Mouse (Mus musculus) urinary bladder, adult 2 months (tissue): ENCODE results near the gene Ttc28. TPM values are rescaled to one million over a fixed set of nuclear protein-coding genes. Genes with fewer than 3 reads are reported as not detected.
"Not testable (repeated sequence)": the region's sequence is repeated elsewhere in the genome, so short reads cannot be mapped to it uniquely, and the experiment has no call there.

ENCODE experiments used
- DNase-seq: peaks from one replicate; pipeline ENCODE4 v3.0.0; 2022; ENCODE audit warnings: low spot score
- polyA plus RNA-seq: library from polyadenylated mRNA; depleted of rRNA; stranded (reverse); fragments of >200 nt; gene quantifications from 2 replicates; pipeline ENCODE4 v1.2.3, GENCODE M21; 2012; rRNA removed

Ttc28 gene
- 4.9 and 10.8 TPM in 2 replicates for polyA plus RNA-seq

- DNase-seq: peak; percentile 76
These were observed at the start of gene Ttc28 for GRCm38 (mm10) chr5:110879584-110880374. Gene Ttc28, plus strand, starts transcription at chr5:110879803.

GRCm38 (mm10) chr5:110831036-110831720, 48.4 kb upstream of the Ttc28 start:
- DNase-seq: no peak

DNA sequence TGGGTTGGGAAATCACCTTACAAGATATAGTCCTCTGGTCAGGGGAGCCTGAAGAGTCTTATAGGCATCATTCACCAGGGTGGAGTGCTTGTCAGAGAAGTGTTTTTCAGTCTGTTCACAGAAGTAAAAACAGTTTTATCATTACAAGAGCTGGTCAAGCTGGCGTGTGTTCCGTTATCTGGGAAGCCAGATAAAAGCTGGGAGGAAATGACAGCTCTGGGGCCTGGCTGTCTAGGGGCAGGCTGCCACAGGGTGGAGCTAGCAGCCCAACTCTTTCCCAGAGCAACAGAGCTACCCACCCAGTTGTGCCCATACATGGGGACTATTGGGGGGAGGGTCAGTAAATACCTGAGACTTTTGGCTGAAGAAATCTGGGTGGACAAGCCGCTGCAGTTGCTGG, 43.6 kb upstream of the Ttc28 start:
- no peak for DNase-seq

DNA sequence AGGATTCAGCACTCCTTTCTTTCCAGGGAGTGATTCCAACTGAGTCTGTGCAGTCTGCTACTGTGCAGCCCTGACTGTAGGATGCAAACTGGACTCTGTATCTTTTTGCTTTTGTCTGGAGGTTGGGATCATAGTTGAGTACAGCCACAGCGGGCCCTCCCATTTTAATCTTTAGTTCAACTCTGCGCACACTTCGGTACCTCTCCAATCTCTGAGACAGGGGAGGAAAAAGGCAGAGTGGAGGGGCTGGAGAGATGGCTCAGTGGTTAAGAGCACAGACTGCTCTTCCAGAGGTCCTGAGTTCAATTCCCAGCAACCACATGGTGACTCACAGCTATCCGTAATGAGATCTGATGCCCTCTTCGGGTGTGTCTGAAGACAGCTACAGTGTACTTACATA, 41.6 kb upstream of the Ttc28 start:
- not testable (repeated sequence) for DNase-seq

DNA sequence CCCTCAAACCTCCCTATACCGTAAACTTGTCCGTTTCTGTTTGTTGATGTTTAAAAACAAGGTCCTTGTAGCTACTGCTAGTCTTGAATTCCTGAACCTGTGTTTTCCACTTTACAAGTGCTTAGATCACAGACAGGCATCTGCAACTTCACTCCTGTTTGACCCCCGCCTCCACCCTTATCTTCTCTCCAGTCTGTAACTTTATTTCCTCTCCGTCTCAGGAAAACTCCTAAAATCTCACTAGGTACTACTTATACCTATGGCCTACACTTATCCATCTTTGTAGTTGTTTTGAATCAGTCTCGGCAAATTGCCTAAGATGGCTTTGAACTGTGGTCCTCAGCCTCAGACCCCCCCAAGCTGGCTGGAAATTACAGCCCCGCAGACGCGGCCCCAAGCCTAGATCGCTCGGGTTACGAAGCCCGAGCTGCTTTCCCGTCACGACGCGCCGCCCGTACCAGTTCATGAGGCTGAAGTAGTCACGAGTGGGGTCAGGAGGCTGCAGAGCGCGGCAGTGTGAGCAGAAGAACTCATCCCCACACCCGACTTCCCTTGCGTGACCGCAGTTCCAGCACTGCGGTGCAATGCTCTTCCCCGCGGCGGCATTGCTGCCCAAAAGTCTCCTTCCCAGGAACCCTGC, 40.4 kb upstream of the Ttc28 start:
- no peak for DNase-seq

DNA sequence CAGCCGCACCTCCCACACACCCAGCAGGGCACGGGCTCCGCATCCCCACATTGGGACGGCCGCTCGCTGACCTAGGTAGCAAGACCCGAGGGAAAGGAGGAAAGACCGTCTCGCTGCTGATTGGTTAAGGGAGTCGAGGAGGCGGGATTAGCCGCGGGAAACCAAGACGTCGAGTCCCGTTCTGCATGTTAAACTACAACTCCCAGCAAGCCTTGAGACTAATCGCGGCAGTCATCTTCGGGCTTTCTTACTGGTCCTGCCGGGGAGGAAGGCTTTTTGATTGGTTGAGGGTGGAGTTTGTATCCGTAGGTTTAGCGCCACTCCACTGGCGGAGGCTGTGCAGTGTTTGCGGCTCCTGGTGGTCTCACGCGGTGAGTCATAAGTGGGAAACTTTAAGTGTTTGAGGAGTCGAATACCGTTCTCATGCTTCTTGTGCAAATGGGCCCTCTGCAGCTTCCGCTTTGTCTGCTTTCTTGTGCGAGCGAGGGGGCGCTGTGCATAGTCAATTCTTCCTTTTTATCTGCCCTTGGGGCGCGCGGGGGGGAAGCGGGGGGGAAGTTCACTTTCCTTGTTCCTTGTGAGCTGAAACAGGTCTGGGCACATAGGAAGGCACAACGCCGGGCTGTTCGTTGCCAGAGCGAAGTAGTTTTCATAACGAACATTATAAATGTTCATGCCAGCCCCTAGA, 39.8 kb upstream of the Ttc28 start, which contains the start of the genes Hscb and Chek2:
TSS of gene Hscb (minus strand) at position 100 of the 688 bp plus-strand sequence.
TSS of gene Chek2 (plus strand) at position 302 of the 688 bp plus-strand sequence.
- peak; percentile 88 for DNase-seq

GRCm38 (mm10) chr5:110840465-110840864, 39.1 kb upstream of the Ttc28 start:
- no peak for DNase-seq

- no peak for DNase-seq
These were observed 38.3 kb upstream of the Ttc28 start for GRCm38 (mm10) chr5:110841046-110841862.

DNA sequence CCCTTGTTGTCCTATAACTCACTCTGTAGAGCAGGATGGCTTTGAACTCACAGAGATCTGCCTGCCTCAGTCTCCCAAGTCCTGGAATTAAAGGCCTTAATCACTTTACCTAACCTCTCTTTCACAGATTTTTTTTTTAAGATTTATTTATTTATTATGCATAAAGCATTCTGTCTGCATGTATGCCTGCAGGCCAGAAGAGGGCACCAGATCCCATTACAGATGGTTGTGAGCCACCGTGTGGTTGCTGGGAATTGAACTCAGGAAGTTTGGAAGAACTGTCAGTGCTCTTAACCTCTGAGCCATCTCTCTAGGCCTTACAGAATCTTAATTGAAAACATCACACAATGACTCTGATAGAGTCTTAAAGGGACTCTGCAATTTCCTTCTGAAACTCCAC, 26.6 kb upstream of the Ttc28 start:
- no peak for DNase-seq

GRCm38 (mm10) chr5:110857091-110857490, 22.5 kb upstream of the Ttc28 start:
- DNase-seq: no peak

GRCm38 (mm10) chr5:110859013-110859650, 20.5 kb upstream of the Ttc28 start:
- no peak for DNase-seq

DNA sequence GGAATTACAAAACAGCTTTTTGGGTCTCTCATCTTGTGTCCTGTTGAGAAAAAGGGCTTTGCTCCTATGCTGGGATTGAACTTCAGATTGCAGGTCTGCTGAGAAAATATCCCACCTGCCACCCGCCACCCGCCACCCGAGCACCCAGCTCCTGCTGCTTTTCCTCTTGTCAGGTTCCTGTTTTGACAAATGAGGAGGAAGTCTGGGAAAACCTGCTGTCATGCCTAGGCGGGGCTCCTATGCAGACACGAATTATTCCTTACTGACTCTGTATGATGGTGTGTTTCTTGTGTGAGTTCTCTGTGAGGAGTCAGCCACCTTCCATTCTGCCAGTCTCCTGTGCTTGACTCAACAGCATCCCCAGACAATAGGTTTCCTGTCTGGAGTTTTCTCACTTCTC, 19.2 kb upstream of the Ttc28 start:
- DNase-seq: no peak

- DNase-seq: no peak
These were observed 11.1 kb upstream of the Ttc28 start for GRCm38 (mm10) chr5:110868460-110868859.

- no peak for DNase-seq
These were observed 10.3 kb upstream of the Ttc28 start for GRCm38 (mm10) chr5:110869242-110869669.

DNA sequence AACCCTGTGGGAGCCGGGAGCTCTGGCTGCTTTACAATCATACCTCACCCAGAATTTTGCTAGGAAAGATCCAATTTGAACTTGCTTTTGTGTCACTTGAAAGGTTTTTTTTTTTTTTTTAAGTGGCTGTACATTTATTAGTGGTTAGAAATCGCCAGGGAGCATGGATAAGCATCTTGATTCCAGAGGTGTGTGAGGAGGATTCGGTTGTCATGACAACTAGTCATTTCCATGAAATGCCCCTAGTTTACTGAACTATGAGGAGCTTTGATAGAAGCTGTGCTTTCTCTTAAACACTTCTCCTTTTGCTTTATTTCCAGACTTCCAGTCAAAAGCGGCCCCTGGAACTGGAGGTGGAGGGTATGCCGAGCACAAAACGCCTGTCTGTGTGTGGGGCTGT, 6.4 kb upstream of the Ttc28 start:
- DNase-seq: no peak

- no peak for DNase-seq
These were observed 4.9 kb upstream of the Ttc28 start for GRCm38 (mm10) chr5:110874711-110875110.

DNA sequence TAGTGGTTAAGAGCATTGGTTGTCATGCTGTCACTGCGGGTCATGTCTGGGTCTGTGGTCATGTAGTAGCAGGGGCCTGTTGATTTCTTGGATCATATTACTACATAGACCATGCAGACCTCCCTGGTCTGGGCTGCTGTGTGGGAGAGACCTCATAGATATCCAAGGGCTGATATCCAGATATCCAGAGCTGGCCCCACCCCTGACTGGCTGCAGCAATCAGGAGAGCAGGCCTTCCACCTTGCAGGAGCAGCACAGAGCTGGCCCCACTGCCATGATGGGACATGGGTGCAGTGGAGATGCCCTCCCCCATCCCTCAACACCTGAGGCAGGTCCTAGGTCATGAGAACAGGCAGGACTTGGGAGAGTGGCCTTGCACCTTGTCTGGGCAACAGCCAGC, 4.3 kb upstream of the Ttc28 start:
- DNase-seq: no peak

DNA sequence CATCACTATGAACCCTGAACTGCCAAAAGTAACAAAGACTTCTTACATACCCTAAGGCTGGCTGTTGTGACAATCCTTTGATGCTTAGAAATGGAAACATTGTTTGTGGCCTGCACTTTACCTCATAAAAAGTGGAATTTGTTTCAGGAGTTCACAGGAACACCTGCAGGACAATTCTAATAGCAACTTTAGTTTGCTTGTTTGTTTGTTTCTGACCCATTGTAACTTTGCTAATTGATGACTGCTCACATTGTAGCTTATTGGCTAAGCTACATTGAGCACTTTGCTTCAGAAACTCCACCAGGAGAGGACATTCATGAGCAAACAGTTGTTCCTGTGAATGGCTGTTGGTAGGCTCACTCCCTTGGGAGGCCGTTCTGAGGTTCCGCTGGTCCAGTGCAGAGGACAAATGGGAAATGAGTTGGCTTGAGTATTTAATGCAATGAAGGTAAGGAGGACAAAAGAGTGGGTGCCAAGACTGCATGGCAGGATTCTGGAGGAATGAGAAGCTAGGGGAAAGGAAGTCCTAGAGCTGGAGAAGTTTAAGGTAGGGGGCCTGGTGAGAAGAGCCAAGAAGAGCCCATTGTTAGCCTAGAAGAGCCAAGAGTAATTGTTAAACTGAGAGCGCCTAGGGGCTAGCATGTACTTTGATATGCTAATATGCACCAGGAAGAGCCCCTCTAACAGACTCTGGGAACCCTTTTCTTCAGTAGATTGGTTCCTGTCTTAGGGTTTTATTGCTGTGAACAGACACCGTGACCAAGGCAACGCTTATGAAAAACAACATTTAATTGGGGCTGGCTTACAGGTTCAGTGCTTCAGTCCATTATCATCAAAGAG, 1.7 kb upstream of the Ttc28 start:
- no peak for DNase-seq

DNA sequence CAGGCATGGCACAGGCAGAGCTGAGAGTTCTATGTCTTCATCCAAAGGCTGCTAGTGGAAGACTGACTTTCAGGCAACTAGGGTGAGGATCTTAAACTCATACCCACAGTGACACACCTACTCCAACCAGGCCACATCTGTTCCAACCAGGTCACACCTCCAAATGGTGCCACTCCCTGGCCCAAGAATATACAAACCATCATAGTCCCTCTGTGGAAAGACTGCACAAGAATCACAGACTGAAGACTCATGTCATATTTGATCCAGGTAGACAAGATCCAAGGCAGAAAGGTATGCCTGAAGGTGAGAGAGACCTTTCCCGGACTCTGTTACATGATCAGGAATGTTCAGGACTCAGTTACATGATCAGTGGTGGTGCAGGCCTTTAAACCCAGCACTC, 1.1 kb upstream of the Ttc28 start:
- not testable (repeated sequence) for DNase-seq

- no peak for DNase-seq
These were observed 561 bp upstream of the Ttc28 start for GRCm38 (mm10) chr5:110879042-110879441.
